Comparison of ENCODE assay signal across 8 mouse cellular contexts in the genomic region with DNA sequence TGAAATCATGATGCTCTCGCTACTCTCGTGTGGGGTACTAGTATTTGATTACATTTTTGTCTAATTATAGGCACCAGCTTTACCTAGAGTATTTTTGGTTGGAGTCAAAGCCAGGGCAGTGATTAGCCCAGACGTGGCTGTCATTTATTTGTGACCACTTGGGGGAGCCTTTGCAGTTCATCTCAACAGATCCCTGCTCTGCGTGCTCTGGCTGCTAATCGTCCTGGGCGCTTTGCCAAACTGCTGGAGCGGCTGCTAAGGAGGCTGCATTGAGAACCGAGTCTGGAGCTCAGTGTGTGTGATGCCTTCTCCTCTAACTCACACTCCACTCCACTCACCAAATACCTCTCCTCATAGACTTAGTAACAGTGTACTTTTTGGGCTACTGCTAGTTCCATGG. TPM values are rescaled to one million over a fixed set of nuclear protein-coding genes. Genes with fewer than 3 reads are reported as not detected.
DNase-seq lines count a peak whose midpoint lies in the region; ATAC-seq lines count a peak whose summit lies in the region.

No protein-coding gene starts in this region.

- ATAC-seq in erythroblast, adult 5-6 weeks (replicated peaks; ENCODE audit: low FRiP score, poor library complexity, severe bottlenecking), result peak; percentile 92
- 0 out of 2 replicates have a peak, but pooled peaks have one; percentile 33 for ATAC-seq in heart, embryonic 11.5 days (replicated peaks; ENCODE audit: insufficient number of reproducible peaks, low FRiP score, low TSS enrichment)
- ATAC-seq in kidney, embryonic 15.5 days (replicated peaks; ENCODE audit: low FRiP score), result peak; percentile 54
- peak; percentile 73 for ATAC-seq in limb, embryonic 15.5 days (ENCODE audit: insufficient number of reproducible peaks, low FRiP score, low TSS enrichment, low read depth)

- H3K9me3 ChIP-seq in heart, embryonic 11.5 days (replicated peaks; ENCODE audit: control insufficient read depth, low read length), result no peaks in the 10 kb centered on the region
- H3K9me3 ChIP-seq in kidney, embryonic 15.5 days (replicated peaks), result no peaks in the 10 kb centered on the region
- no peaks in the 10 kb centered on the region for H3K9me3 ChIP-seq in limb, embryonic 15.5 days

- no peaks in the 10 kb centered on the region for H3K36me3 ChIP-seq in heart, embryonic 11.5 days (ENCODE audit: control insufficient read depth, insufficient read depth, low read length)
- no peaks in the 10 kb centered on the region for H3K36me3 ChIP-seq in kidney, embryonic 15.5 days
- H3K36me3 ChIP-seq in limb, embryonic 15.5 days, result no peaks in the 10 kb centered on the region

- H3K9ac ChIP-seq in heart, embryonic 11.5 days (ENCODE audit: low read depth, low read length), result no peak overlapping the region
- 0 out of 2 replicates have a peak overlapping the region, but pooled peaks have one; percentile 17 for H3K9ac ChIP-seq in kidney, embryonic 15.5 days
- H3K9ac ChIP-seq in limb, embryonic 15.5 days, result no peak overlapping the region

- peak; percentile 76 to 81 for DNase-seq in B cell, adult 2 months
- peak; percentile 98 for DNase-seq in brain, adult 2 months (ENCODE audit: low read depth, low spot score)
- peak; percentile 37 to 67 for DNase-seq in monocyte, adult 2 months (ENCODE audit: low read depth in 1 of 2, low spot score in 2 of 2)
- peak; percentile 59 to 75 for DNase-seq in spleen, postnatal 14 days (ENCODE audit: low spot score in 2 of 2)

- H3K27ac ChIP-seq in heart, embryonic 11.5 days (ENCODE audit: low read depth, low read length), result 0 out of 2 replicates have a peak overlapping the region, but pooled peaks have one; percentile 46
- H3K27ac ChIP-seq in kidney, embryonic 15.5 days, result peak overlapping the region; percentile 48; the same call in 1 of the 2 replicates
- 0 out of 2 replicates have a peak overlapping the region, but pooled peaks have one; percentile 22 for H3K27ac ChIP-seq in limb, embryonic 15.5 days

- H3K4me1 ChIP-seq in heart, embryonic 11.5 days (ENCODE audit: control insufficient read depth, insufficient read depth, low read length), result peaks cover 12% of the 10 kb centered on the region
- H3K4me1 ChIP-seq in kidney, embryonic 15.5 days, result peaks cover 31% of the 10 kb centered on the region
- peaks cover 14% of the 10 kb centered on the region for H3K4me1 ChIP-seq in limb, embryonic 15.5 days

- H3K27me3 ChIP-seq in heart, embryonic 11.5 days (ENCODE audit: control insufficient read depth, insufficient read depth, low read length), result peaks cover 9% of the 10 kb centered on the region
- H3K27me3 ChIP-seq in kidney, embryonic 15.5 days, result no peaks in the 10 kb centered on the region
- H3K27me3 ChIP-seq in limb, embryonic 15.5 days, result 0 out of 2 replicates have a peak, but pooled peaks cover 7% of the 10 kb centered on the region

- WGBS in heart, embryonic 11.5 days (ENCODE audit: insufficient replicate concordance), result 0% methylated on average over 8 of the region's 8 CpGs
- WGBS in kidney, embryonic 15.5 days, result 1% methylated on average over 8 of the region's 8 CpGs
- 1% methylated on average over 8 of the region's 8 CpGs for WGBS in limb, embryonic 15.5 days

- no peak overlapping the region for H3K4me3 ChIP-seq in heart, embryonic 11.5 days (ENCODE audit: low read depth, low read length)
- H3K4me3 ChIP-seq in kidney, embryonic 15.5 days (replicated peaks), result peak overlapping the region; percentile 26
- H3K4me3 ChIP-seq in limb, embryonic 15.5 days, result peak overlapping the region; percentile 5; the same call in 1 of the 2 replicates

- H3K4me2 ChIP-seq in heart, embryonic 11.5 days, result peak overlapping the region; percentile 48
- H3K4me2 ChIP-seq in kidney, embryonic 15.5 days, result peak overlapping the region; percentile 47
- H3K4me2 ChIP-seq in limb, embryonic 15.5 days, result no peak overlapping the region

RNA-seq across cellular contexts. Expression of a gene that starts 2.7 kb away (rescaled TPM):
- total RNA-seq in erythroblast, adult 5-6 weeks (2015; ENCODE audit: low replicate concordance), result 24.7 and 25.4 TPM in 2 replicates
- 29.3 and 41.7 TPM in 2 replicates for total RNA-seq in erythroblast, adult 5-6 weeks (2017; ENCODE audit: low replicate concordance)
- polyA plus RNA-seq in heart, embryonic 11.5 days (2014; fragmentation: Nextera tagmentation; extraction: Ambion mirVana), result 52.3 and 60.8 TPM in 2 replicates
- polyA plus RNA-seq in kidney, embryonic 15.5 days (2015; fragmentation: Nextera tagmentation; extraction: Ambion mirVana), result 98.9 and 104 TPM in 2 replicates
- polyA plus RNA-seq in limb, embryonic 15.5 days (2015; fragmentation: Nextera tagmentation; extraction: Ambion mirVana), result 53.1 and 56.9 TPM in 2 replicates

Comparison
In these comparisons a context has a peak if more than half of its experiments do, and no peak if none do; other contexts are left out.
1. ATAC-seq: peak in every context shown above with its lines; median percentile 92 in erythroblast, adult 5-6 weeks; 73 in limb, embryonic 15.5 days; 54 in kidney, embryonic 15.5 days; 33 in heart, embryonic 11.5 days.